Mouse (Mus musculus) forebrain, embryonic 10.5 days (tissue): ENCODE data around the gene Pygo2. TPM values are rescaled to one million over a fixed set of nuclear protein-coding genes. Genes with fewer than 3 reads are reported as not detected.

Source experiments
- DNase-seq: peaks from one replicate; pipeline ENCODE4 v3.0.0-alpha.2; 2017; ENCODE audit warnings: low spot score; ENCODE audit errors: extremely low spot score
- H3K27ac ChIP-seq: fragments of 300-500 bp; sonication (generic); 2 replicates; pipeline ENCODE4 v1.5.1; 2016; ENCODE audit warnings: mild to moderate bottlenecking
- H3K27me3 ChIP-seq: fragments of 300-500 bp; sonication (generic); 2 replicates; pipeline ENCODE4 v1.6.1; 2016; ENCODE audit warnings: mild to moderate bottlenecking; ENCODE audit not compliant: poor library complexity, severe bottlenecking
- H3K36me3 ChIP-seq: fragments of 300-500 bp; sonication (generic); replicated peaks from 2 replicates; pipeline ENCODE4 v1.6.1; 2016; ENCODE audit warnings: mild to moderate bottlenecking, moderate library complexity
- H3K4me1 ChIP-seq: fragments of 300-500 bp; sonication (generic); 2 replicates; pipeline ENCODE4 v1.6.1; 2016
- H3K4me3 ChIP-seq: fragments of 300-500 bp; sonication (generic); 2 replicates; pipeline ENCODE4 v1.5.1; 2016; ENCODE audit warnings: mild to moderate bottlenecking, moderate library complexity
- H3K9me3 ChIP-seq: fragments of 300-500 bp; sonication (generic); 2 replicates; pipeline ENCODE4 v1.6.1; 2016; ENCODE audit warnings: mild to moderate bottlenecking, moderate library complexity
- WGBS: fragments of 180-500 bp; shearing (Covaris S2); methylation state at CpG from one replicate; pipeline ENCODE4 v1.1.7; 2016; 5-methylcytosine and 5-hydroxymethylcytosine counted together
- polyA plus RNA-seq: library from polyadenylated mRNA; unstranded; fragments of >200 nt; fragmentation: Nextera tagmentation; extraction: Ambion mirVana; gene quantifications from 2 replicates; pipeline ENCODE4 v1.2.1, GENCODE M21; 2016

Gene Pygo2
- polyA plus RNA-seq, 1 experiment from 2014 or later = 34.9 TPM

DNA sequence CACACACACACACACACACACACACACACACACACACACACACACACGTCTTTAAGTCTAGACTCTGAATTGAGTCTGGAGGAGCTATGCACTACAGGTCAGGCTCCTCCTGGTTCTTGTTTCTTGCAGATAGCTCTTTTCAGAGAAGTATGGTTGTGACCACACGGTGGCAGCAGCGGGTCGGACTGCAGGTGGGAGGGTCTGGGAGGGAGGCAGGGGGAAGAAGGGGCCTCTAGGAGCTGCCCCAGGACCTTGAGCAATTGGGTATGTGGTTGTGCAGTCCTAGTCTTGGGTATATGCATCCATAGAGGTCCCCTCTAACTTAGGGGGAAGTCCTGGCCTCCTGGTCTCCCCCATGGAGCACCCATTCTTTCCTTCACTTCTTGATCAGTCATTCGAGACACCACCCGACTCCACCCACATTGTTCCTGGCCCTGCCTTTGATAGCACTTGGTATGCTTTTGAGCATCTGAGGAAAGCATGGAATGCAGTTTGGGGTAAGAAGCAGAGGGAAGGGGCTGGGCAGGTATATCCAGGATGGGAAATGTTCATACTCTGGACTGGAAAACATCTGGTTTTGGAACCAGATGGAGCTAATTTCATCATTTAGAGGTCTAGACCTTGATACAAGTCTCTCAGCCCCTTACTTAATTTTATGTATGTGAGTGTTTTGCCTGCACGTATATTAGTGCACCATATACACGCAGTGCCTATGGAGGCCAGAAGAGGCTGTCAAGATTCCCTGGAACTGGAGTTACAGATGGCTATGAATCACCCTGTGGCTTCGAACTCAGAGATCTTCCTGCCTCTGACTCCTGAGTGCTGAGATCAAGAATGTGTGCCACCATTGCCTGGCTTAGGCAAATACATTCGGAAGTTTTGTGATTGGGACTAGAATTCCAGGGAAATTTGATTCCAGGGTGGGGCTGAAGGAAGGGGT lies 27.0 kb downstream of the Pygo2 start:
- Histone ChIP-seq H3K9me3 (no peaks in the 10 kb centered on the region), H3K27me3 (no peaks in the 10 kb centered on the region), H3K4me3 (no peak overlapping the region), H3K27ac (peak overlapping the region; percentile 30; the same call in 1 of the 2 replicates), H3K4me1 (peaks cover 45% of the 10 kb centered on the region), H3K36me3 (peaks cover 9% of the 10 kb centered on the region)
- 39% methylated on average over 10 of the region's 10 CpGs for WGBS
- DNase-seq = peak; percentile 83

DNA sequence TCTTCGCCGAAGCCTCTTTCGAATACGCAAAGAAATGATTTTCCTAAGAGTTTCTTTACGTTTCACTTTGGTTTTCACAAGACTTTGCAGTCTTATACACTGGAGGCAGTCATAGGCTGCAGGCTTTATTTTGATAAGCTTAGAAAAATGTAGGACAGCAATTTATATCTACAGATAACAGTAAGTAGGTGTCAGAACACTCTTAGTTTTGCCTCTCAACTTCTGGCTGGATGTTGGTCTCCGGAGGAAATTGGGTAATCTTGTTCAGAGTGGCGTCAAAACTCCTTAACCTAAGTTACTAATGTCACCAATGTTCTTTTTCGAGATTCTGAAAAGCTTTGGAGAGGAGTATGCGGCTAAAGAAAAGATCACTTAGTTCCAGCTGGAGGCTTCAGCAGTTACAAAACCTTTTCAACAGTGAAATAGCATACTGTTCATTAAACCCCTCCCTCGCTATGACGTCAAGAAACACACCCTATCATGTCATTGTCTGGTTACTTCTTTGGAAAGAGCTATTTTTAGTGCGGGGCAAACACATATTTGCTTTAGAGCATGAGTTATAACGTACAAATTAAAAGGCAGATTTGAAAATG lies 28.5 kb downstream of the Pygo2 start:
- 51% methylated on average over 13 of the region's 13 CpGs for WGBS
- Histone ChIP-seq H3K27ac (peak overlapping the region; percentile 92), H3K4me1 (peaks cover 43% of the 10 kb centered on the region), H3K4me3 (peak overlapping the region; percentile 71), H3K9me3 (no peaks in the 10 kb centered on the region), H3K27me3 (no peaks in the 10 kb centered on the region), H3K36me3 (peaks cover 17% of the 10 kb centered on the region)
- no peak for DNase-seq

DNA sequence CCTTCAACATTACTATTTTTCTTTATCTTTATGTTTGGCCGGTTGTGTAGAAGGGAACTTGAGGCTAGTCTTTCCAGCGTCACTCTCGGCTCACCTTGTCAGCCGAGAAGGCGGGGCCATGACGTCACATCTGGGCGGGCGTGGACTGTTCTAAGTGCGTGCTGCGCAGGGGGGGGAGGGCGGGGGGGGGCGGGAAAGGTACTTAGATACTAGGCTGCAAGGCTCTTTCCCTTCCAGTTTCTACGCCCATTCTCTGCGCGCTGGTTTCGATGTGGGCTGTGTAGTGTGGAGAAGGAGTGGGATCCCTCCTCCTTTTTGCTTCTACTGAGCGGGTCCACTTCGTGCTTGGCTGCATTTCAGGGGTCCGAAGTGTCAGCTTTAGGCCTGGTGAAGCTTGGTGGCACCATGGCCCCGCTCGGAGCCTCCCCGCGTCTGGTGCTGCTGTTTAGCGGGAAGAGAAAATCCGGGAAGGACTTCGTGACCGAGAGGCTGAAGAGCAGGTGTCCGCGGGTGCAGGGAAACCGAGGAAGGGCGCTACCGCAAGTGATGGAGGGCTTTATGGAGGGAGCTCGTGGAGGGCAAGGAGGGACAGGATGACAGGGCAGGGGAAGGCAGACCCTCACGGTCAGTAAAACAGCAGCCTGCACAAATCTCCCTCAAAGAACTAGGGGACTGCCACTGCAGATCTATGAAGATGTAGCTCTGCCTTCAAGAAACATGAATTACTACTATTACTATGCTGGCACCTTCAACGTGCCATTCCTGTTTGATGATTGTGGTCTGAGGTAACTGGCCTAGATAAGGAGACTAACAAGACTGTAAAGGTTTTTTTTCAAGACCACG lies 29.2 kb downstream of the Pygo2 start:
- peak overlapping the region; percentile 71 for H3K4me3 ChIP-seq
- WGBS = 2% methylated on average over 36 of the region's 36 CpGs

DNA sequence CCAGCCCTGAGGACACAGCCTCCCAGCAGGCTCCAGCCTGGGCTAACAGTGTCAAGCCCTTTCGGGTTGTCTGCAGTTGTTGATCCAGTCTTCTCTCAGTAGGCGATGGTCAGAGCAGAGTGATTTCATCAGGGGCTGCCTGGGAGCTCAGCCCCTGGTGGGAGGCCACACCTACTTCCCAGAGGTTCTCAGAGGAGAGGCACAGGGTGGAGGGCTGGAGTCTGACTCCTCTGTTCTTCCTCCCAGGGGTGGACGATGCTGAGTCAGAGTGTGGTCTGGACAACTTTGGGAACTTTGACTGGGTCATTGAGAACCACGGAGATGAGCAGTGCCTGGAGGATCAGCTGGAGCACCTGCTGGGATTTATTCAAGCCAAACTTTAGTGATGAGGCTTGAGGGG lies 38.3 kb downstream of the Pygo2 start:
- Histone ChIP-seq H3K4me1 (peaks cover 4% of the 10 kb centered on the region; the same call in 1 of the 2 replicates), H3K27ac (no peak overlapping the region; the same call in 1 of the 2 replicates), H3K9me3 (no peaks in the 10 kb centered on the region), H3K27me3 (no peaks in the 10 kb centered on the region), H3K36me3 (peaks cover 43% of the 10 kb centered on the region), H3K4me3 (no peak overlapping the region)
- WGBS = 49% methylated on average over 4 of the region's 4 CpGs
- DNase-seq = no peak

More for the DNA sequence above, 29.2 kb downstream of the Pygo2 start:
- H3K27me3 ChIP-seq = no peaks in the 10 kb centered on the region
- H3K9me3 ChIP-seq = no peaks in the 10 kb centered on the region
- peaks cover 20% of the 10 kb centered on the region for H3K36me3 ChIP-seq
- peak; percentile 90 for DNase-seq
- H3K4me1 ChIP-seq = peaks cover 43% of the 10 kb centered on the region
- peak overlapping the region; percentile 92 for H3K27ac ChIP-seq

GRCm38 (mm10) chr3:89472280-89472679 lies 42.3 kb downstream of the Pygo2 start:
- 84% methylated on average over 7 of the region's 7 CpGs for WGBS
- H3K4me1 ChIP-seq = peaks cover 4% of the 10 kb centered on the region; the same call in 1 of the 2 replicates
- H3K4me3 ChIP-seq = no peak overlapping the region

DNA sequence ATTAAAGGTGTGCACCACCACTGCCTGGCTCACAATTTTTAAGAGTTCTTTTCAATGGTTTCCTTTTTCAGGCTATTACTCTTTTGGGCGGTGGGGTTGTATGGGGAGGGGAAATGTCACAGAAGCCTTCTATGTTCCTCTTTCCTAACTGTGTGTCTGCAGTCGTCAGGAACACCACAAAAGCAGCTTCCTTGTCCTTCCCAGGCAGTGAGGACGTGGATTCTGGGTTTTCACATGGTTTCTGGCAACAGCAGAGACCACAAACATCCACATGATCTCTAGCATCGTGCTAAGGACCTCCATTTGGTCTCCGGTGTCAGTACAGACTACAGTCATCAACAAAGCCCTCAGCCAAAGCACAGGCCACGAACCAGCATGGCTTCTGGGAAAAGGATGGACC lies 43.8 kb downstream of the Pygo2 start:
- peaks cover 4% of the 10 kb centered on the region; the same call in 1 of the 2 replicates for H3K4me1 ChIP-seq
- 80% methylated on average over 6 of the region's 6 CpGs for whole genome bisulfite sequencing
- no peak overlapping the region for H3K4me3 ChIP-seq
- H3K27ac ChIP-seq = no peak overlapping the region
- DNase-seq = no peak
- H3K36me3 ChIP-seq = peaks cover 13% of the 10 kb centered on the region
- no peaks in the 10 kb centered on the region for H3K9me3 ChIP-seq
- no peaks in the 10 kb centered on the region for H3K27me3 ChIP-seq

More at GRCm38 (mm10) chr3:89472280-89472679, 42.3 kb downstream of the Pygo2 start:
- Histone ChIP-seq H3K27ac (no peak overlapping the region), H3K36me3 (peaks cover 29% of the 10 kb centered on the region), H3K9me3 (no peaks in the 10 kb centered on the region), H3K27me3 (no peaks in the 10 kb centered on the region)
- DNase-seq = no peak

DNA sequence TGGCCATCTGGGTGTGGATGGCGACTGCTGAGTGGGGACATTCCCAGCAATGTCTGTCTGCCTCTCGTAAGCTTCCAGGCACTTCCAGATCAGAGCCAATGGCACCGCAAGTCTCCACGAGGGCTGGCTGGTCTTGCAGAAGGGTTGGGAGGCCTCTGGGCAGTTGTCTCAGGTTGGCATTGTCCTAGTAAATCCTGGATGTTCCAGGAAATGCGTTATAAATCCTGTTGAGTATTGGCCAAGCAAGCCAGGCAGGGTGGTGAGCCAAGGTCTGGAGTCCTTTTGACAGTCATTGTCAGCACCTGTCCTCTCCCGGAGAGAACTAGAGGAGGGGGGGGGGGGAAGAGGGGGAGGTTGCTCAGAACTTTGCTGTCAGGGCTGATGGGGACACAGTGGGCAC lies 49.0 kb downstream of the Pygo2 start:
- 86% methylated on average over 6 of the region's 6 CpGs for WGBS
- no peaks in the 10 kb centered on the region for H3K4me1 ChIP-seq
- 0 out of 2 replicates have a peak, but pooled peaks cover under 1% of the 10 kb centered on the region for H3K27me3 ChIP-seq
- H3K4me3 ChIP-seq = no peak overlapping the region
- no peaks in the 10 kb centered on the region for H3K9me3 ChIP-seq
- DNase-seq = no peak
- H3K36me3 ChIP-seq = no peaks in the 10 kb centered on the region
- H3K27ac ChIP-seq = no peak overlapping the region

- 45% methylated on average over 2 of the region's 2 CpGs for WGBS
- peaks cover 12% of the 10 kb centered on the region for H3K27me3 ChIP-seq
- no peak overlapping the region for H3K27ac ChIP-seq
- H3K9me3 ChIP-seq = no peaks in the 10 kb centered on the region
- H3K4me1 ChIP-seq = peaks cover 9% of the 10 kb centered on the region
- no peaks in the 10 kb centered on the region for H3K36me3 ChIP-seq
- peak; percentile 31 for DNase-seq
- H3K4me3 ChIP-seq = no peak overlapping the region
Observed at GRCm38 (mm10) chr3:89481488-89481887, 51.5 kb downstream of the Pygo2 start.

DNA sequence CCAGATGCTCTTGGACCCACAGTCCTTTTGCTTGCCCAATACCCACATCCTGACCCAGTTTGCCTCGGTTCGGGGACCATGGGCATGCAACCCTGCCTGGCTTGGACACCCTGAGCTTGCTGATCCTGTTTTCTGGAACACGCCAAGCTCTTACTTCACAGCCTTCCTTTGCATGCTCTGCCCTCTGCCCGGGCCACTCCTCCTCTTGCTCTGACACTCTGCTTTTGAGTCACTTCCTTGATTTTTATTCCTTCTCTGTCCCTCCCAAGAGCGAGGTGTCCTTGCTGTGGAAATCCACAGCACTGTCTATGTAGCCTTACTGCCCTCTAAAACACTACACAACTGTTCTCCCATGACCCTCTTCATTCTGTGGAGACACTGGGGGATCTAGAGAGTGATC lies 52.2 kb downstream of the Pygo2 start:
- DNase-seq = no peak
- Histone ChIP-seq H3K27ac (no peak overlapping the region), H3K27me3 (peaks cover 15% of the 10 kb centered on the region), H3K9me3 (no peaks in the 10 kb centered on the region), H3K36me3 (no peaks in the 10 kb centered on the region), H3K4me3 (no peak overlapping the region), H3K4me1 (peaks cover 9% of the 10 kb centered on the region)
- 94% methylated on average over 5 of the region's 5 CpGs for WGBS

Other genes starting within 250 kb of the Pygo2 start
- 25.1 and 25.6 TPM in 2 replicates for gene Fam189b, start 247.1 kb upstream of the Pygo2 start, polyA plus RNA-seq
- 34.2 and 34.7 TPM in 2 replicates for gene Gba, start 227.3 kb upstream of the Pygo2 start, polyA plus RNA-seq
- gene Thbs3, start 215.0 kb upstream of the Pygo2 start, polyA plus RNA-seq = 65.8 and 78.2 TPM in 2 replicates
- 227 and 242 TPM in 2 replicates for gene Mtx1, start 203.1 kb upstream of the Pygo2 start, polyA plus RNA-seq
- 1.7 and 1.8 TPM in 2 replicates for gene Muc1, start 201.2 kb upstream of the Pygo2 start, polyA plus RNA-seq
- gene Krtcap2, start 184.2 kb upstream of the Pygo2 start, polyA plus RNA-seq = 260 and 275 TPM in 2 replicates
- 4.4 and 5.4 TPM in 2 replicates for gene Trim46, start 183.9 kb upstream of the Pygo2 start, polyA plus RNA-seq
- 76.7 and 78.6 TPM in 2 replicates for gene Dpm3, start 170.9 kb upstream of the Pygo2 start, polyA plus RNA-seq
- gene Slc50a1, start 159.6 kb upstream of the Pygo2 start, polyA plus RNA-seq = 25.1 and 26.0 TPM in 2 replicates
- 12.9 and 13.2 TPM in 2 replicates for gene Efna1, start 149.1 kb upstream of the Pygo2 start, polyA plus RNA-seq
- 3.0 and 4.0 TPM in 2 replicates for gene Efna3, start 107.2 kb upstream of the Pygo2 start, polyA plus RNA-seq
- gene Efna4, start 92.2 kb upstream of the Pygo2 start, polyA plus RNA-seq = 27.6 and 28.7 TPM in 2 replicates
- gene Adam15, start 80.2 kb upstream of the Pygo2 start, polyA plus RNA-seq = 32.1 and 39.5 TPM in 2 replicates
- 0.06 and 0.16 TPM in 2 replicates for gene Dcst2, start 68.2 kb upstream of the Pygo2 start, polyA plus RNA-seq
- 0.23 TPM in 1 of 2 replicates, not detected in the other for gene Dcst1, start 65.0 kb upstream of the Pygo2 start, polyA plus RNA-seq
- 0.65 and 0.69 TPM in 2 replicates for gene Zbtb7b, start 35.4 kb upstream of the Pygo2 start, polyA plus RNA-seq
- gene Lenep, start 27.4 kb upstream of the Pygo2 start, polyA plus RNA-seq = 0.15 and 0.23 TPM in 2 replicates
- gene Flad1, start 18.3 kb upstream of the Pygo2 start, polyA plus RNA-seq = 27.0 and 29.8 TPM in 2 replicates
- gene Cks1b, start 11.8 kb upstream of the Pygo2 start, polyA plus RNA-seq = 681 and 720 TPM in 2 replicates
- 49.4 and 53.2 TPM in 2 replicates for gene Shc1, start 11.8 kb upstream of the Pygo2 start, polyA plus RNA-seq
- 16.4 and 16.6 TPM in 2 replicates for gene Pbxip1, start 6.5 kb downstream of the Pygo2 start, polyA plus RNA-seq
- gene Pmvk, start 24.3 kb downstream of the Pygo2 start, polyA plus RNA-seq = 72.0 and 75.3 TPM in 2 replicates
- gene Kcnn3, start 90.0 kb downstream of the Pygo2 start, polyA plus RNA-seq = 0.81 and 0.92 TPM in 2 replicates